Mouse (Mus musculus): ENCODE measurements around the gene Pard3. TPM values are rescaled to one million over a fixed set of nuclear protein-coding genes. Genes with fewer than 3 reads are reported as not detected.
A peak's percentile ranks its signal among the peaks of the same experiment; 100 is the strongest.

Gene Pard3
- polyA plus RNA-seq, 1 experiment from 2014 or later = 38.3 TPM

DNA sequence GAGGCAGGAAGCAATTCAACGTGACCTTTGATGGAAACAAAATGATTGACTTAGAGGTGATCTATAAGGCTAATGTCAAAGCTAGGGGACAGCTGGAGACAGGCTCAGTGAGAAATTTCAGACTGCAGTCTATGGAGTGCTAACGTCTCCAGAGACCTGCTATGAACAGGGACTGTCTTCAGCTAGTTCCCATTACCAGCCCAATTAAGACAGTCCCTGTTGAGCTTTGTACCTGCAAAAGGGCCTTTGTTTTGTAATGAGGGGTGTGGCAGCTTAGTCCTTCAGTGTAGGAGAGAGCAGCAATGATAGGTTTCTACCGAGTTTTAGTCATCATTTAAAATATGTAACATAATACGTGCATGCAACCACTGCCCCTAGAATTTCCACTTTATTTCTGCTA, 448.9 kb downstream of the Pard3 start:
- Histone ChIP-seq H3K27ac (no peak overlapping the region), H3K4me1 (peaks cover 13% of the 10 kb centered on the region), H3K27me3 (no peaks in the 10 kb centered on the region), H3K4me3 (no peak overlapping the region), H3K9me3 (replicated peaks) (no peaks in the 10 kb centered on the region), H3K36me3 (no peaks in the 10 kb centered on the region), H3K9ac (no peak overlapping the region), H3K4me2 (replicated peaks) (no peak overlapping the region)
- WGBS = 63% methylated on average over 4 of the region's 4 CpGs
- no peak for ATAC-seq (ENCODE audit: low FRiP score)

- H3K36me3 ChIP-seq = no peaks in the 10 kb centered on the region
- no peaks in the 10 kb centered on the region for H3K9me3 ChIP-seq (replicated peaks)
- H3K4me1 ChIP-seq = peaks cover 13% of the 10 kb centered on the region
- H3K4me3 ChIP-seq = no peak overlapping the region
- no peaks in the 10 kb centered on the region for H3K27me3 ChIP-seq
- H3K9ac ChIP-seq = no peak overlapping the region
- H3K4me2 ChIP-seq (replicated peaks) = no peak overlapping the region
- H3K27ac ChIP-seq = no peak overlapping the region
- ATAC-seq (ENCODE audit: low FRiP score) = no peak
- 84% methylated on average over 7 of the region's 7 CpGs for WGBS
Measured at GRCm38 (mm10) chr8:127514810-127515735, 451.4 kb downstream of the Pard3 start.

- no peak overlapping the region for H3K27ac ChIP-seq
- no peaks in the 10 kb centered on the region for H3K9me3 ChIP-seq (replicated peaks)
- no peak for ATAC-seq (ENCODE audit: low FRiP score)
- H3K27me3 ChIP-seq = no peaks in the 10 kb centered on the region
- no peaks in the 10 kb centered on the region for H3K36me3 ChIP-seq
- H3K4me3 ChIP-seq = no peak overlapping the region
- peaks cover 13% of the 10 kb centered on the region for H3K4me1 ChIP-seq
- no peak overlapping the region for H3K9ac ChIP-seq
- 79% methylated on average over 2 of the region's 2 CpGs for WGBS
- no peak overlapping the region for H3K4me2 ChIP-seq (replicated peaks)
Measured at GRCm38 (mm10) chr8:127516043-127516442, 452.4 kb downstream of the Pard3 start.

- no peak for ATAC-seq (ENCODE audit: low FRiP score)
- Histone ChIP-seq H3K9me3 (replicated peaks) (no peaks in the 10 kb centered on the region), H3K4me2 (replicated peaks) (no peak overlapping the region), H3K4me3 (no peak overlapping the region), H3K27me3 (no peaks in the 10 kb centered on the region), H3K27ac (no peak overlapping the region), H3K4me1 (no peaks in the 10 kb centered on the region), H3K9ac (no peak overlapping the region), H3K36me3 (no peaks in the 10 kb centered on the region)
- 82% methylated on average over 4 of the region's 4 CpGs for WGBS
Measured at GRCm38 (mm10) chr8:127525673-127526072, 462.0 kb downstream of the Pard3 start.

DNA sequence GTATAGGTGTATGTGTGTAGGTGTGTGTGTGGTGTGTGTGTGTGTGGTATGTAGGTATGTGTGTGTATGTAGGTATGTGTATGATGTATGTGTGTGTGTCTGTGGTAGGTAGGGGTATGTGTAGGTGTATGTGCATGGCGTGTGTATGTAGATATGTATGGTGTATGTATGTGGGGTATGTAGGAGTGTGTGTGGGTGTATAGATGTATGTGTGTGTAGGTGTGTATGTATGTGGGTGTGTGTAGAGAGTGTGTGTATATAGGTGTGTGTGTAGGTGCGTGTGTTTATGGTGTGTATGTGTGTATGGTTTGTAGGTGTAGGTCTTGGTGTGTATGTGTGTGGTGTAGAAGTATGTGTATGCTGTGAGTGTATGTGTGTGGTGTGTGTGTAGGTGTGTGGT, 464.6 kb downstream of the Pard3 start:
- Histone ChIP-seq H3K4me2 (replicated peaks) (no peak overlapping the region), H3K27me3 (no peaks in the 10 kb centered on the region), H3K36me3 (no peaks in the 10 kb centered on the region), H3K4me3 (no peak overlapping the region), H3K27ac (no peak overlapping the region), H3K9ac (no peak overlapping the region), H3K9me3 (replicated peaks) (no peaks in the 10 kb centered on the region), H3K4me1 (no peaks in the 10 kb centered on the region)
- WGBS = 95% methylated on average over 2 of the region's 2 CpGs
- ATAC-seq (ENCODE audit: low FRiP score) = no peak

DNA sequence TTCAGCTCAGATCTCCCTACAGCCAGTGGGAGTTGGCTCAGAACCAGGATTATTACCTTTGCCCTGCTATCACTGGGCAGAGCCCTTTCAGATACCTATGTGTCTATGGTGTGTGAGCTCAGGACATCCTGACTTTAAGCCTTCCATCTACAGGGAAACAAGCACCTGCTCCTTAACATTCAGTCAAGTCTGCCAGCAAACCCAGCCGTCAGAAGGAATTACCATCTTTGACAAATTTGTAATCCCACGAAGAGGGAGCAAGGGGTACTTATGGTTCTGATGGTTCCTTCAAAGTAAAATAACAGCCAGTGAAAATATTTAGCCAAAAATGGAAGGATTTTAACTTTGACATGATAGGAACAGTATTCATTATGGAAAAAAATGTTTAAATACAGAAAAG, 466.1 kb downstream of the Pard3 start:
- no peak for ATAC-seq (ENCODE audit: low FRiP score)
- Histone ChIP-seq H3K4me1 (peaks cover 4% of the 10 kb centered on the region; the same call in 1 of the 2 replicates), H3K4me3 (no peak overlapping the region), H3K9me3 (replicated peaks) (no peaks in the 10 kb centered on the region), H3K9ac (no peak overlapping the region), H3K27me3 (no peaks in the 10 kb centered on the region), H3K36me3 (no peaks in the 10 kb centered on the region), H3K4me2 (replicated peaks) (no peak overlapping the region), H3K27ac (no peak overlapping the region)
- WGBS = 80% methylated on average over 2 of the region's 2 CpGs

- H3K9ac ChIP-seq = no peak overlapping the region
Measured at GRCm38 (mm10) chr8:127531866-127532265, 468.2 kb downstream of the Pard3 start.

DNA sequence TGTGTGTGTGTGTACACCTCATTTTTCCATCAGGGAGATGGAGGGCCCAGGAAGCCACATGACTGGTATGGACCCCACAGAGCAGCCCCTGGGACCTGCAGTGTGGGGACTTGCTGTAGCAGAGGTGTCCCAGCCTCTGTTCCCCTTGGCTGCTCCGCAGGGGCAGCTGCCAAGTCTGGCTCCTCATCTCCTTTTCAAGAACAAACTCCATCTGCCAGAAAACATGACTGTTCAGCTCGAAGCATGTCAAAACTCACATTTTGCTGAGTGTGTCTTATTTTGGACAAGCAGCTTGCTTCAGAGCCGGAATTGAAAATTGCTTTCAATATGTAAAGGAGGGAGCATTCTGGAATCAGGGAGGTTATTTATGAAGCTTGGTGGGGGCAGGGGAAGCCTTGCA, 471.1 kb downstream of the Pard3 start:
- H3K4me2 ChIP-seq (replicated peaks) = no peak overlapping the region

More at GRCm38 (mm10) chr8:127531866-127532265, 468.2 kb downstream of the Pard3 start:
- Histone ChIP-seq H3K36me3 (no peaks in the 10 kb centered on the region), H3K9me3 (replicated peaks) (no peaks in the 10 kb centered on the region), H3K4me1 (peaks cover 12% of the 10 kb centered on the region; the same call in 1 of the 2 replicates), H3K4me3 (no peak overlapping the region), H3K27me3 (no peaks in the 10 kb centered on the region), H3K4me2 (replicated peaks) (no peak overlapping the region), H3K27ac (no peak overlapping the region)
- ATAC-seq (ENCODE audit: low FRiP score) = no peak
- WGBS = 90% methylated on average over 3 of the region's 3 CpGs

GRCm38 (mm10) chr8:127535192-127535845, 471.6 kb downstream of the Pard3 start:
- Histone ChIP-seq H3K4me3 (no peak overlapping the region), H3K4me2 (replicated peaks) (no peak overlapping the region), H3K27ac (peak overlapping the region; percentile 68), H3K9me3 (replicated peaks) (no peaks in the 10 kb centered on the region), H3K36me3 (no peaks in the 10 kb centered on the region), H3K4me1 (peaks cover 12% of the 10 kb centered on the region; the same call in 1 of the 2 replicates), H3K27me3 (no peaks in the 10 kb centered on the region), H3K9ac (no peak overlapping the region)
- WGBS = 72% methylated on average over 8 of the region's 8 CpGs
- no peak for ATAC-seq (ENCODE audit: low FRiP score)

More for the DNA sequence above, 471.1 kb downstream of the Pard3 start:
- no peak for ATAC-seq (ENCODE audit: low FRiP score)
- no peaks in the 10 kb centered on the region for H3K36me3 ChIP-seq
- no peak overlapping the region for H3K4me3 ChIP-seq
- no peaks in the 10 kb centered on the region for H3K9me3 ChIP-seq (replicated peaks)
- H3K4me1 ChIP-seq = peaks cover 12% of the 10 kb centered on the region; the same call in 1 of the 2 replicates
- peak overlapping the region; percentile 68 for H3K27ac ChIP-seq
- no peaks in the 10 kb centered on the region for H3K27me3 ChIP-seq
- no peak overlapping the region for H3K9ac ChIP-seq
- WGBS = 59% methylated on average over 3 of the region's 3 CpGs

- H3K9ac ChIP-seq = no peak overlapping the region
- H3K36me3 ChIP-seq = no peaks in the 10 kb centered on the region
- no peaks in the 10 kb centered on the region for H3K9me3 ChIP-seq (replicated peaks)
- no peak overlapping the region for H3K4me3 ChIP-seq
- no peak for ATAC-seq (ENCODE audit: low FRiP score)
- no peak overlapping the region for H3K4me2 ChIP-seq (replicated peaks)
- H3K27me3 ChIP-seq = no peaks in the 10 kb centered on the region
- no peak overlapping the region for H3K27ac ChIP-seq
- 67% methylated on average over 1 of the region's 1 CpGs for WGBS
- H3K4me1 ChIP-seq = peaks cover 12% of the 10 kb centered on the region; the same call in 1 of the 2 replicates
Measured at GRCm38 (mm10) chr8:127535846-127536220, 472.1 kb downstream of the Pard3 start.

DNA sequence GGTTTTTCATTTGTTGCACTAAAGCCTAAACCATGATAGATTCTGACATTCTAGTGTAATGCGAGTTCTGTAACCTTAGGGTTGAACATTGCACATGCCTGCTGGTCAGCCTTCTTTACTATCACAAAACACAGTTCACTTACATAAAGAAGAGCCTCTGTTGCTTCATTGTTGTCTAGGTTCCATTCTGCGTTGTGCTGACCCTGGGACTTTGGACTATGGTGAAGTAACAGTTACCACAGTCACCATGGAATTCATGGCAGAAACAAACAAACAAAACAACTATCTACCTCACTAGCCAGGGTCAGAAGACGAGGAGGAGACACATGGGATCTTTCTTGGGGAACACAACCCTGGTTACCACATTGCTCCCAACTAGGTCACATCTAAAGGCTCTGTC, 476.1 kb downstream of the Pard3 start:
- 87% methylated on average over 3 of the region's 3 CpGs for WGBS
- Histone ChIP-seq H3K4me1 (peaks cover 11% of the 10 kb centered on the region; the same call in 1 of the 2 replicates), H3K9me3 (replicated peaks) (no peaks in the 10 kb centered on the region), H3K27me3 (no peaks in the 10 kb centered on the region), H3K4me2 (replicated peaks) (no peak overlapping the region), H3K36me3 (no peaks in the 10 kb centered on the region), H3K9ac (no peak overlapping the region), H3K4me3 (no peak overlapping the region), H3K27ac (no peak overlapping the region)
- ATAC-seq (ENCODE audit: low FRiP score) = no peak

GRCm38 (mm10) chr8:127540273-127540672, 476.6 kb downstream of the Pard3 start:
- H3K4me1 ChIP-seq = peaks cover 6% of the 10 kb centered on the region; the same call in 1 of the 2 replicates
- no peaks in the 10 kb centered on the region for H3K9me3 ChIP-seq (replicated peaks)
- ATAC-seq (ENCODE audit: low FRiP score) = no peak
- H3K27ac ChIP-seq = no peak overlapping the region
- no peak overlapping the region for H3K4me2 ChIP-seq (replicated peaks)
- no peaks in the 10 kb centered on the region for H3K27me3 ChIP-seq
- no peaks in the 10 kb centered on the region for H3K36me3 ChIP-seq
- no peak overlapping the region for H3K9ac ChIP-seq
- WGBS = 94% methylated on average over 3 of the region's 3 CpGs
- H3K4me3 ChIP-seq = no peak overlapping the region

All from hindbrain, embryonic 12.5 days (tissue).